Mouse (Mus musculus) heart, embryonic 10.5 days (tissue): ENCODE results near the gene Papolg. TPM values are rescaled to one million over a fixed set of nuclear protein-coding genes. Genes with fewer than 3 reads are reported as not detected.
A peak's percentile ranks its signal among the peaks of the same experiment; 100 is the strongest.
"Not testable (repeated sequence)": the region's sequence is repeated elsewhere in the genome, so short reads cannot be mapped to it uniquely, and the experiment has no call there.

ENCODE experiments used
- DNase-seq: peaks from one replicate; pipeline ENCODE4 v3.0.0-alpha.2; 2017; ENCODE audit warnings: low spot score
- H3K27ac ChIP-seq: fragments of 300-500 bp; sonication (generic); 2 replicates; pipeline ENCODE4 v1.5.1; 2016; ENCODE audit warnings: mild to moderate bottlenecking
- H3K27me3 ChIP-seq: fragments of 300-500 bp; sonication (generic); 2 replicates; pipeline ENCODE4 v1.6.1; 2016; ENCODE audit warnings: mild to moderate bottlenecking; ENCODE audit not compliant: poor library complexity, insufficient read depth, severe bottlenecking
- H3K36me3 ChIP-seq: fragments of 300-500 bp; sonication (generic); 2 replicates; pipeline ENCODE4 v1.6.1; 2016; ENCODE audit warnings: mild to moderate bottlenecking, moderate library complexity
- H3K4me1 ChIP-seq: fragments of 300-500 bp; sonication (generic); 2 replicates; pipeline ENCODE4 v1.6.1; 2016; ENCODE audit warnings: mild to moderate bottlenecking
- H3K4me3 ChIP-seq: fragments of 300-500 bp; sonication (generic); 2 replicates; pipeline ENCODE4 v1.5.1; 2016; ENCODE audit warnings: mild to moderate bottlenecking, moderate library complexity
- H3K9me3 ChIP-seq: fragments of 300-500 bp; sonication (generic); 2 replicates; pipeline ENCODE4 v1.6.1; 2016; ENCODE audit warnings: mild to moderate bottlenecking, moderate library complexity
- WGBS: fragments of 180-500 bp; shearing (Covaris S2); methylation state at CpG from one replicate; pipeline ENCODE4 v1.1.7; 2016; 5-methylcytosine and 5-hydroxymethylcytosine counted together
- polyA plus RNA-seq: library from polyadenylated mRNA; unstranded; fragments of >200 nt; fragmentation: Nextera tagmentation; extraction: Ambion mirVana; gene quantifications from 2 replicates; pipeline ENCODE4 v1.2.1, GENCODE M21; 2016

Papolg gene
- 11.9 and 13.6 TPM in 2 replicates for polyA plus RNA-seq

- Histone ChIP-seq H3K9me3 (no peaks in the 10 kb centered on the region), H3K36me3 (peaks cover 11% of the 10 kb centered on the region), H3K4me1 (no peaks in the 10 kb centered on the region), H3K27me3 (0 out of 2 replicates have a peak, but pooled peaks cover 6% of the 10 kb centered on the region), H3K27ac (peak within 1 kb of the TSS; percentile 91), H3K4me3 (peak within 1 kb of the TSS; percentile 84)
- DNase-seq: peak; percentile 96
- under 1% methylated on average over 21 of the region's 21 CpGs for WGBS
Observed at GRCm38 (mm10) chr11:23895060-23895426, at the start of gene Papolg. TSS of gene Papolg (minus strand) at chr11:23895253.

- not testable (repeated sequence) for H3K27ac ChIP-seq, DNase-seq, H3K4me1 ChIP-seq, H3K36me3 ChIP-seq, H3K27me3 ChIP-seq, H3K9me3 ChIP-seq
- 22% methylated on average over 8 of the region's 8 CpGs for WGBS
- H3K4me3 ChIP-seq: 0 out of 2 replicates have a peak overlapping the region, but pooled peaks have one; percentile 29
Observed at GRCm38 (mm10) chr11:23928146-23928545, 33.1 kb upstream of the Papolg start.

- WGBS: 45% methylated on average over 8 of the region's 8 CpGs
- H3K27ac ChIP-seq: no peak overlapping the region
- H3K9me3 ChIP-seq: no peaks in the 10 kb centered on the region
- H3K4me3 ChIP-seq: no peak overlapping the region
- no peaks in the 10 kb centered on the region for H3K4me1 ChIP-seq
- no peaks in the 10 kb centered on the region for H3K27me3 ChIP-seq
- no peak for DNase-seq
- no peaks in the 10 kb centered on the region for H3K36me3 ChIP-seq
Observed at GRCm38 (mm10) chr11:23927643-23928042, 32.6 kb upstream of the Papolg start.

- H3K4me1 ChIP-seq, H3K27me3 ChIP-seq, DNase-seq, H3K36me3 ChIP-seq, H3K4me3 ChIP-seq, H3K9me3 ChIP-seq, H3K27ac ChIP-seq: not testable (repeated sequence)
- WGBS: 81% methylated on average over 2 of the region's 2 CpGs
Observed at GRCm38 (mm10) chr11:23913824-23914223, 18.8 kb upstream of the Papolg start.

GRCm38 (mm10) chr11:23903909-23904308 lies 8.9 kb upstream of the Papolg start:
- Histone ChIP-seq H3K36me3 (no peaks in the 10 kb centered on the region), H3K4me1 (no peaks in the 10 kb centered on the region), H3K9me3 (no peaks in the 10 kb centered on the region), H3K27ac (no peak overlapping the region), H3K4me3 (no peak overlapping the region), H3K27me3 (no peaks in the 10 kb centered on the region)
- no peak for DNase-seq
- WGBS: 77% methylated on average over 1 of the region's 1 CpGs

GRCm38 (mm10) chr11:23894141-23895059 lies 653 bp downstream of the Papolg start:
- H3K27me3 ChIP-seq: 0 out of 2 replicates have a peak, but pooled peaks cover 6% of the 10 kb centered on the region

GRCm38 (mm10) chr11:23893556-23893955 lies 1.5 kb downstream of the Papolg start:
- peaks cover 26% of the 10 kb centered on the region for H3K36me3 ChIP-seq
- H3K4me1 ChIP-seq: no peaks in the 10 kb centered on the region
- H3K9me3 ChIP-seq: no peaks in the 10 kb centered on the region
- peak overlapping the region; percentile 84; the same call in 1 of the 2 replicates for H3K4me3 ChIP-seq
- H3K27me3 ChIP-seq: 0 out of 2 replicates have a peak, but pooled peaks cover 6% of the 10 kb centered on the region
- no peak overlapping the region for H3K27ac ChIP-seq
- no peak for DNase-seq

More at GRCm38 (mm10) chr11:23894141-23895059, 653 bp downstream of the Papolg start:
- peak overlapping the region; percentile 91 for H3K27ac ChIP-seq
- H3K4me3 ChIP-seq: peak overlapping the region; percentile 84
- no peaks in the 10 kb centered on the region for H3K9me3 ChIP-seq
- WGBS: 1% methylated on average over 48 of the region's 48 CpGs
- no peaks in the 10 kb centered on the region for H3K4me1 ChIP-seq
- DNase-seq: no peak
- H3K36me3 ChIP-seq: peaks cover 17% of the 10 kb centered on the region

- Histone ChIP-seq H3K4me1 (no peaks in the 10 kb centered on the region), H3K27ac (no peak overlapping the region), H3K4me3 (no peak overlapping the region), H3K9me3 (no peaks in the 10 kb centered on the region), H3K27me3 (no peaks in the 10 kb centered on the region), H3K36me3 (peaks cover 88% of the 10 kb centered on the region)
- 81% methylated on average over 2 of the region's 2 CpGs for WGBS
- no peak for DNase-seq
Observed at GRCm38 (mm10) chr11:23864326-23864725, 30.7 kb downstream of the Papolg start.

GRCm38 (mm10) chr11:23856723-23857112 lies 38.3 kb downstream of the Papolg start:
- Histone ChIP-seq H3K36me3 (peaks cover 53% of the 10 kb centered on the region), H3K9me3 (no peaks in the 10 kb centered on the region), H3K4me1 (no peaks in the 10 kb centered on the region), H3K27ac (no peak overlapping the region), H3K4me3 (no peak overlapping the region), H3K27me3 (no peaks in the 10 kb centered on the region)
- DNase-seq: no peak
- 93% methylated on average over 4 of the region's 4 CpGs for WGBS

GRCm38 (mm10) chr11:23856054-23856722 lies 38.9 kb downstream of the Papolg start:
- H3K27ac ChIP-seq: no peak overlapping the region
- no peaks in the 10 kb centered on the region for H3K4me1 ChIP-seq
- no peaks in the 10 kb centered on the region for H3K27me3 ChIP-seq
- 80% methylated on average over 7 of the region's 7 CpGs for WGBS
- H3K4me3 ChIP-seq: no peak overlapping the region
- H3K9me3 ChIP-seq: no peaks in the 10 kb centered on the region
- peaks cover 48% of the 10 kb centered on the region for H3K36me3 ChIP-seq
- DNase-seq: no peak

GRCm38 (mm10) chr11:23855182-23855802 lies 39.8 kb downstream of the Papolg start:
- DNase-seq: no peak
- no peaks in the 10 kb centered on the region for H3K27me3 ChIP-seq
- WGBS: 6% methylated on average over 3 of the region's 3 CpGs
- no peaks in the 10 kb centered on the region for H3K9me3 ChIP-seq
- H3K4me3 ChIP-seq: no peak overlapping the region
- no peaks in the 10 kb centered on the region for H3K4me1 ChIP-seq
- H3K36me3 ChIP-seq: peaks cover 39% of the 10 kb centered on the region
- no peak overlapping the region for H3K27ac ChIP-seq

GRCm38 (mm10) chr11:23853306-23853705 lies 41.7 kb downstream of the Papolg start:
- Histone ChIP-seq H3K4me1 (no peaks in the 10 kb centered on the region), H3K9me3 (no peaks in the 10 kb centered on the region), H3K27me3 (no peaks in the 10 kb centered on the region), H3K4me3 (no peak overlapping the region), H3K36me3 (peaks cover 20% of the 10 kb centered on the region), H3K27ac (no peak overlapping the region)
- DNase-seq: no peak
- WGBS: 78% methylated on average over 5 of the region's 5 CpGs
